Mouse (Mus musculus) thymus, postnatal 14 days (tissue): ENCODE results near the gene Rhpn2.
"Not testable (repeated sequence)": the region's sequence is repeated elsewhere in the genome, so short reads cannot be mapped to it uniquely, and the experiment has no call there.

Experiments
- DNase-seq: peaks from one replicate; pipeline ENCODE4 v3.0.0; 2021

Rhpn2 gene

DNA sequence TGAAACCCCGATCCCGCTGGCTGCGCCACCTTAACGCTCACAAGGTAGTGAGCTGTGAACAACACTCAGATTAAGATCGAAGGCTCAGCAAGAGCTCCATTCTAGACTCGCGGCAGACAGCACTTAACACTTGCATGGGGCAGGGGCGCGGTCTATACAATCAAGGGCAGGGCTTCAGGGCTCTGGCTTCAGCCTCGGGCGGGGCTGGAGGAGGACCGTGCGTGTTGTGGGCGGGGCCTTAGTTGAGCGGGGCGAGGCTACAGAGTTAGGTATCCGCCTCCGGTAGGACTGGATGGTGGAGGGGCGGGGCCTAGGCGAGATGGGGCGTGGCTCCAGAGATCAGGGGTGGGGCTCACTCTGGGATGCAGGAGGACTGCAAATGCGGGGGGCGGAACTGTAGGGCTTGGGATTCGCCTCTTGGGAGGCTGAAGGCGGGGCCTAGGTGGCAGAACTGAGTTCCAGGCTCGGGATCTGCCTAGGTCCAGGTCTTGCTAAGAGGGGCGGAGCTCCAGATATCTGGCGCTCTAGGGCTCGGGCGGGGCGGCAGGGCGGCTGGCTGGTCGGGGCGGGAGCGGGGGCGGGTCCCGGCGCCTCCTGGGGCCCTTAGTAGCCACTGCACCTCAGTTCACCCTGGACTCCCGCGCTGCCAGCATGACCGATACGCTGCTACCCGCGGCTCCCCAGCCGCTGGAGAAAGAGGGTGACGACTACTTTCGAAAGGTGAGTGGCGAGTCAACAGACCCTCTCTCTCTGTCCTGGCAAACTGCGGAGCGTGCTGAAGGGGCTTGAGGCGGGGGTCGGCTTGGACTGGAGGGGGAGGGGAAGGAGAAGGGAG is at the start of gene Rhpn2:
Gene Rhpn2, plus strand, starts transcription at position 479 of the 835 bp plus-strand sequence.
- peak; percentile 99 for DNase-seq

DNA sequence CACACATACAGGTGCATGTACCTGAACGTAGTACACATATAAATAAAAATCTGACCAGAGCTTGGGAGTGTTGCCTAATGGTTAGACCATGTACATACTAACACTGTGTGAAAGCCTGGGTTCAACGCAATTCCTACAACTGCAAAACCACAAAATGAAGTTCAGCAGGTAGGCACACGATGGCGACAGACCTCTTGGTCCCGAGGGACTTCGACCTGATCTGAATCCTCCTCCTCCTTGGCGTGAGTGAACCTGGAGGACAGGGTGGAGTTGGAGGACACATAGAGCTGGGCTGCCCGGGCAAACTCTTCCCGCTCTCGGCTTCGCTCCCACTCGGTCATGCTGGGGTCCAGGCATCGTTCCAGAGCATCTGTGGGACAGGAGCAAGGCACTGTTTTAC is 40.5 kb upstream of the Rhpn2 start:
- DNase-seq, result no peak

DNA sequence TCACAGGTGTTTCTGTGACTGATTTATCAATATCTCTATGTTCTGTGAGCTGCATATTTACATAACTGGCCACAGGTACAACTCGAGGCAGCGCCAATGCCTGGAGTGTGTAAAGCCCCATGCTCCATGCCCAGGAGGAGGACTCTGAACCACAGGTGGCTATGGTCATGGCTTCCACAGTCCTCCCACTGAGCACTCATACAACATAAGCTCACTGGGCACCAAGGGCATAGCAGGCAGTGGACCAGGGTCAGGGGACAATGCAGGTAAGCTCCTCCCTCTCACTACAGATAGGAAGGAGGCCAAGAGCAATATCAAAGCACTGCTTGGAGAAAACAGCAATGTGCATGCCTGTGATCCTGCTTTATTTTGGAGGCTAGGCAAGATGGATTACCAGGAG is 38.3 kb upstream of the Rhpn2 start:
- DNase-seq, result no peak

GRCm38 (mm10) chr7:35297886-35298285 is 36.1 kb upstream of the Rhpn2 start:
- no peak for DNase-seq

GRCm38 (mm10) chr7:35299656-35300055 is 34.3 kb upstream of the Rhpn2 start:
- no peak for DNase-seq

DNA sequence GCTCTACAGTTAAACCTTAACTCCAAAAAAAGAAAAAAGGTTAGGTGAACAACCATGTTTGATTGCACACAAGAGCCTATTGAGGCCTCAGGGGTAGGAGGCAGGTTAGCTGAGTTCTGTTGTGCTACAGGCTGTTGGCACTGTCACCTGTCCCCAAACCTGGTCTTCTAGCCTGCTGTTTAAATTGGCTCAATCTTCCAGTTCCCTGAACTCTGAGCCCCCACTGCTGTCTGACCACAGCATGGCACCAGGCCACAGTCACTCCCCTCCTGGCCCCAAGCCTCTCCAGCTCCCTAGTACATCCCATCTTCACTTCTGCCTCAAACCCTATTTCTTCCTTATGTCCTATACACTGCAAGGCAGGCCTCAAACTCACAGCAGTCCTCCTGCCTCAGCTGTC is 33.2 kb upstream of the Rhpn2 start:
- DNase-seq, result no peak

- DNase-seq, result no peak
Observed at GRCm38 (mm10) chr7:35311214-35311613, 22.8 kb upstream of the Rhpn2 start.

- DNase-seq, result no peak
Observed at GRCm38 (mm10) chr7:35314156-35314555, 19.8 kb upstream of the Rhpn2 start.

DNA sequence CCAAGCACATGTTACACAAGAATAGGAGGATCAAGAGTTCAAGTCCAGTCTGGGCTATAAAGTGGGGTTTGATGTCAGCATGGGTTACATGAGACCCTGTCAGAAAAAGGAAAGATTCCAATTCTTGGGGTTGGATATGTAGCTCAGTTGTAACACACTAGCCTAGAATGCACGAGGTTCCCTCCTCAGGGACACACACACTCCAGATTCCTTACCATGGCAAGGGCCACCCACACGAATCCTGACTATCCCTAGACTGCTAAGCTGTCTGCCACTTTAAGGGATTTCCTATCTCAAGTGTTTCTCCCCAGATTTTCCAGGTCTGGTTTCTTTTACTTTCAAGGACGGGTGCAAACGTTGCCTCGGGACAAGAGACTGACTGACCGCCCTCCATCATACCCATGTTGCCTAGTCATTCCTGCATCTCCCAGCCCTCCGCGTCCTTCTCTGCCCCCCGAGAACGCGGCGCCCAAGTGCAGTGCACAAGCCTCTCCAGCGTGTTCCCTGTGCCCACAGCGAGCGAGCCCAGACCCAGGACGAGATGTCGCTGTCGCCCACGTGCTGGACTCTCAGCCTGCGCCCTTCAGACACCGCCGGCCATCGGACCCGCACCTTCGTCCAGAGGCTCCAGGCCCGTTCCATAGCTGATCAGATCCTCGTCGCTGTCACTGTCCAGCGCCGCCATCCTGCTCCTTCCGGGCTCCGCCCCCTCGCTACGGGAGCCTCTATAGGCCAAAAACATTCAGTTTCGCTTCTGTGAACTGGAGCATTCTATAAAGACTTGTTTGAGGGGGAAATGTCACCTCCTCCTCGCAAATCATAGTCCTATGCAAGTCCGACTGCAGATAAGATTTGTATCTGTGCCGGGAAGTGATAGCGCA is 16.0 kb upstream of the Rhpn2 start, which contains the start of gene Gpatch1:
Gene Gpatch1, minus strand, starts transcription at position 712 of the 881 bp plus-strand sequence.
- DNase-seq, result peak; percentile 95

DNA sequence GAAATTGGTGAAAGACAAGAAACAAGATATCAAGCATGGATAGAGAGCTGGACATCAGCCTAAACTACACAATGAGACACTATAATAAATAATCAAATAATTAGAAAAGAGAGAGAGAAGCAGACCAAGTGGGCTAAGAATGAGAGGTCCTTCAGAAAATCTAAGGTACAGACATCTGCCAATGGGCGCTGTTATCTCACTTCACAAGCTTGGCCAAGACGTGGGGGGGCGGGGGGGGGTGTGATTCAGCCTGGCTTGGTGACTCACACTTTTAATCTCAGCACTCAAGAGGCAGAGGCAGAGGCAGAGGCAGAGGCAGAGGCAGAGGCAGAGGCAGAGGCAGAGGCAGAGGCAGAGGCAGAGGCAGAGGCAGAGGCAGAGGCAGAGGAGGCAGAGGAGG is 14.7 kb upstream of the Rhpn2 start:
- not testable (repeated sequence) for DNase-seq

DNA sequence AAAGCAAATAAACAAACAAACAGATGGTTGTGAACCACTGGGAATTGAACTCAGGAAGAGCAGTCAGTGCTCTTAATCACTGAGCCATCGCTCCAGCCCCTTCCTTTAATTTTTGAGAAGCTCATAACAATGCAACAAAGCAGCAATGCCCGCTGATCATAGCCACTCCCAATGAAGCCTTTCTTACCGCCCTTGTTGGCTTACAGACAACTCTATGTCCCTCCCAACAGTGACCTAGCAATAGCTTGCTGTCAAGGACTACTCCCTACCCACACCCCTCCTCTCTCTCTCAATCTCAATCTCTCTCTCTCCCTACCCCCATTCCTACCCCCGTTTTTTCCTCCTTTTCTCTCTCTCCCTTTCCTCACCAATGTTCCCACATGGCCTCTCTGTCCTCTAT is 14.2 kb upstream of the Rhpn2 start:
- no peak for DNase-seq

GRCm38 (mm10) chr7:35322161-35322560 is 11.8 kb upstream of the Rhpn2 start:
- no peak for DNase-seq

DNA sequence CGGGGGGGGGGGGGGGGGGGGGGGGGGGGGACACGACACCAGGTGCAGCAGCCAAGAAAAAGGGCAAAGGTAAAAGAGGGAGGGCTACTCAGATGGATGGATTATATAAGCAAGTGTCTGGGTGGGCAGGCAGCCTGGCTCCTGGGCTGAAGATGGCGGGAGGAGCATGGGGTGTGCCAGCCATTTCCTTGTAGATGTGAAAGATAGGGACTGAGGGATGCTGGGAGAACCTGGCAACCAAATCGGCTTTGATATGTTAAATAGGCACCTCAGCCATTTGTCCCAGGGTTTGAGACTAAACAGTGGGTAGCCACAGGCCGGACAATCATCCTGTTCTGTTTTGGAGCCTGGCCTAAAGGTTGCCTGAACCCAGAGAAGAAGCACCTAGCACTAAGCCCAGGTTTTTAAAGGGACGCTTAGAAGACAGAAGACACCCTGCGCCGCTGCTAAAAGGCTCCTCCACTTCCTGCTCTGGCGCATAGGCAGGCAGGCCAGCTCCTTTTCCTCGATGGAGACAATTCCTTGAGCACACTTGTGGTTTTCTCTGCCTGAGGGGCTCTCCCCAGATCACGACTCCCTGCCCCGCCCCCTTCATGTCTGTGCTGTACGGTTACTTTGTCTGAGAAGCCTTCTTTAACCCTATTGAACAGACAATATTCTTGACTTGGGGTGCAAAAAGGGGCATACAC is 11.1 kb upstream of the Rhpn2 start:
- DNase-seq, result no peak

GRCm38 (mm10) chr7:35331590-35331989 is 2.4 kb upstream of the Rhpn2 start:
- DNase-seq, result no peak

- peak; percentile 43 for DNase-seq
Observed at GRCm38 (mm10) chr7:35333231-35333651, 729 bp upstream of the Rhpn2 start.

DNA sequence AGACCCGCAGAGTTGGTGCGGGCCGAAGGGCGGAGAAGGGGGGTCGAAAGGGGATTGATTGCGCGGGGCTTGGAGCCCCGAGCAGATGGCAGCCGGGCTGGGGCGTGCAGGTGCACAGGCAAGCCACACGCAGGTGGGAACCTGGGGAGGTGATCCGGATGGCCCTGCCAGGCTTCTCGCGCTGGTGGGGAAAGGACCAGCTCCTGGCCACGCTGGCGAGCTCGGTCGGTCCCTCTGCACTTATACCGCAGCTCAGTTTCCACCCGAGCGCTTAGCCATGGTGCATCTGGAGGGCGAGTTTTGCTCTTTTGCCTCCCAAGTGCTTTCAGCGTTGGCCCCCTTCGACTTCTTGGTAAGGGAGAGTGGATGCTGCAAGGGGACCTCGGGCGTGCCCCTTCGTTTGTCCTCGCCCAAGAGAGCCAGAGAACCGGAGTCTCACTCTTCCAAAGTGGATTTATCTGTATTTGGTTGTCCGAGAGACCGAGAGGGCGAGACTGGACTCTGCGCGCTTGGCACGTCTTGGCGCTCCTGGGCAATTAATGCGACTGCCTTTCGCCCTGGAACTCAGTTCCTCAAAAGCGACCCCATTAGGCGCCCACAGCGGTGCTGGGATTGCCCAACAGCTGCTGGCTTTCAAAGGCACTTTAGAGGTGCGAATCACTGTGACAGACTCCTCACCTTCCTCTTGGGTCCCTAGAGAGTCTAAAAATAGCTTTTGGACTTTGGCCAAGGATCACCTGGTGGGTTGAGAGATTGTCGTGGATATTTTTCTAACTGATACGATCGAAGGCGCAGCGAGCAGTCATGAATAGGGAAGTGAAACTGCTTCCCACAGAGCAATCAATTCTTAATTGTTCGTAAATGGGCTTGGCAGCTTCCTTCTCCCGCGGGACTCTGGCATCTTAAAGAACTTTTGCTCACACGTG is 820 bp downstream of the Rhpn2 start:
- peak; percentile 43 for DNase-seq

GRCm38 (mm10) chr7:35340196-35340595 is 6.2 kb downstream of the Rhpn2 start:
- no peak for DNase-seq

GRCm38 (mm10) chr7:35341282-35341681 is 7.3 kb downstream of the Rhpn2 start:
- no peak for DNase-seq

DNA sequence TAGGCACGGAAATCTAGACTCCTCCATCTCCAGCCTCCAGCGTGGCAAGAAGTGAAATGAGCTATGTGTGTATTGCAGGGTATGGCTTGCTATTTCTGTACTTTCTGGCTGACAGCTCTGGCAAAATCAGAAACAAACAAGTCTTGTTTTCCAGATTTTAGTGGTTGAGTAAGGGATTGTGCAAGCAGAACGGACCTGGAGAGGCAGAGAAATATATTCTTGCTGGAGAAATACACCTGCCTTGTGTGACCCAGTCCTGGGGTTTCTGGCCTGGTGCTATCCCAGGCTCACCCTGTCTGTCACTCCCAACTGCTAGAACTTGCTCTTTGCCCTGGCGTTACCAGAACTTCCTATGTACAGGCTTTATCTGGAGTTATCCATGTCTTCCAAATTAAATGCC is 8.5 kb downstream of the Rhpn2 start:
- no peak for DNase-seq

GRCm38 (mm10) chr7:35344785-35345330 is 10.9 kb downstream of the Rhpn2 start:
- DNase-seq, result no peak

GRCm38 (mm10) chr7:35347918-35348700 is 14.1 kb downstream of the Rhpn2 start:
- no peak for DNase-seq
